Mouse (Mus musculus) NIH3T3 (cell line): Measurements from ENCODE around the gene Tmem222.

Experiments
- DNase-seq: peaks from one replicate; pipeline ENCODE4 v3.0.0-alpha.2; 2012; ENCODE audit warnings: low read depth

Tmem222 gene

DNA sequence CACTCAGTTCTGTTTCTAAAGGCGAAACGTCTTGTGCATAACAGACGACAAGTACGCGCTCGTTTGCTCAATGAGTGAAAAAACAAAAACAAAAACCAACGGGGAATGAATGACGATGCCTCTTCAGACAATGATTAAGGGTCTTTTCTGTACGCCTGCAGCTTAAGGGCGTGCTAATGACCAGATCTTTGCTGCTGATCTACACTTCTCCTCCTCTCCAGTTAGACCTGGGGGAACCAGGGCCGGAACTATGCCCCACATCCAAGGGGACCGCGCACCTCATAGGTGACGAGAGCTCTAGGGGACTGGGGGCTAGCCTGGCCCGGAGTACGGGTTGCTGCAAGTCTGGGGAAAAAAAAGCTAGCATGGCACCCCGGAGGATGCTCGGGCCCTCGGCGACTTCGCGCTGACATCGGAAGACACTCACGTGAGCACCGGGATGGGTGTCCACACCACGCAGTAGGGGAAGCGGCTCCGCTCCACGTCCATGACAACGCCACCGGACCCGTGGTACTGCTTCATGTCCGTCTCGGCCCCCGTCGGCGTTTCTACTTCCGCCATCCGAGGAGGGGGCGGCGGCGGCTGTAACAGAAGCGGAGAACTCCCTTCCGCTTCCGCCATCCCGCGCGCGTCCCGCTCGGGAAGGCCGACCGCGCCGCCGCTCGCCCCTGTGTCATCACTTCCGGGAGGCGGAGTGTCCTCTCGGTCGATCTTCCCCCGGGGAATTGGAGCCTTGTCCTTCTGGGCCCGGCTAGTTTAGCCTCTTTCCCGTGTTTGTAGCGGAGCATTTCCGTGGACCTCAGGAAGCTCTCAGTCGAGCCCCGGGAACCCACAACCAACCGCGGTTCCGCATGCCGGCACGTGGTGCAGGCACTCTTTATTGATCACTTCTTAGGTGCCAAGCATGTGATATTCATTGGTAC, at the start of gene Tmem222:
Gene Tmem222, minus strand, starts transcription at position 689 of the 923 bp plus-strand sequence.
- DNase-seq: peak; percentile 97

DNA sequence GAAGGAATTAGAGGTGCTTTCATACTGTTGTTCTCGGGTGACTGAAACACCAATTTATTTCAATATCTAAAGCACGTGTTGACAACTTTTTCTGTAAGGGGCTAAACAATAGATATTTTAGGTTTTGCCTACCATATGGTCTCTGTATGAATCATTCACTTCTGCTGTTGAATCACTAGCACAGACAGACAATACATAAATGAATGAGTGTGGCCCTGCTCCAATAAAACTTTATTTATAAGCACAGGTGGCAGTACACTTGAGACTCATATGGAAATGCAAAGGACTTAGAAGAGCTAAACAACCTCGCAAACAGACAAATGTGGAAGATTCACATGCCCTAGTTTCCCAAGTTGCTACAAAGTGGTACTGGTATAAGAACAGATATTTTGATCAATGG, 42.1 kb upstream of the Tmem222 start:
- DNase-seq: no peak

DNA sequence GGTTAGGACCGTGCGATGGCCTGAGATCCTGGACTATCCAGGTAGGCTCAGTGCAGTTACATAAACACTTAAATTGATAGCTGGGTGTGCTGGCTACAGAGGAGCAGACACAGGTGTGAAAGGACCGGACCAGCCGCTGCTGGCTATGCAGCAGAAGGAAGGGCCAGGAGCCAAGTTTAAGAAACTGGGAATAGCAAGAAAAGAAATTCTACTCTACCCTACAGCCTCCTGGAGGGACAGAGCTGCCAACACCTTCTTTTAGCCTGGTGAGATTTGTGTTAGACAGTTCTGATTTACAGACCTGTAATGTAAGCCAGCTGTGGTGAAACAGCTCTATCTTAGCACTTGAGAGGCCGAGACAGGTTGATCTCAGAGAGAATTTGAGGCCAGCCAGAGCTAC, 38.4 kb upstream of the Tmem222 start:
- peak; percentile 41 for DNase-seq

DNA sequence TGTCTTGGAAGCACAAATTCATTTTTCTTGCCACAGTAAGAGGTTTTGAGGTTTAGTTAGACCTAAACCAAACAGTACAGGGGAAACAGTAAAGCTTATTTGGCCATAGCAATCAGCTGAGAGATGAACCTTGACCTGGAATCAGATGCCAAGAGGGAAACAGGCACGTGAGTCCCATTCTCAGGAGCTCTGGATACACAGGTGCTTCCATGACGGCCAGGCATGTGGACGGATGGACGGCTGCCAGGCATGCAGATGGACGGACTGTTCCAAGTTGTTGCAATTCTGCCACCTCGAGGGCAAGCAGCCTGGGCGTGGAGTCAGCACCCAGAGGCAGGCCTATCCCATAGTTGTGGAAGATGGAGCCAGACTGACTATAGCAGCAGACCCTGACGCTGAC, 37.3 kb upstream of the Tmem222 start:
- DNase-seq: no peak

DNA sequence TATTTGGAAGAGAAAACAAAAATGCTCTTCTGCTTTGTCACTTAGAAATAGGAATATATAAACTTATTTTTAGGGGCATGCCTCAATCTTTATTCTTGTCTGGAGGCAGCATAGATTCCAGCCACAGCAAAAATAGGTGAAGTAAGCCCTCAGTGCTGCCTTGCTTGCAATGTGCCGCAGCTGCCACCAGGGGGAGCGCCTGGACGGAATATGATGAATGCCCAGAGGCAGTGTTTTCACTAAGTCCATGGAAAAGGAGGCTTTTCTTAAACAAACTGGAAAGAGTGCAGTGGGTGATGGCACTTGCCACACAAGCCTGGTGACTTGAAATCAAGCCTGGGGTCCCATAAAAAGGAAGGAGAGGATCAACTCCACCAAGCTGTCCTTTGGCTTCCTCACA, 32.4 kb upstream of the Tmem222 start:
- peak; percentile 89 for DNase-seq

DNA sequence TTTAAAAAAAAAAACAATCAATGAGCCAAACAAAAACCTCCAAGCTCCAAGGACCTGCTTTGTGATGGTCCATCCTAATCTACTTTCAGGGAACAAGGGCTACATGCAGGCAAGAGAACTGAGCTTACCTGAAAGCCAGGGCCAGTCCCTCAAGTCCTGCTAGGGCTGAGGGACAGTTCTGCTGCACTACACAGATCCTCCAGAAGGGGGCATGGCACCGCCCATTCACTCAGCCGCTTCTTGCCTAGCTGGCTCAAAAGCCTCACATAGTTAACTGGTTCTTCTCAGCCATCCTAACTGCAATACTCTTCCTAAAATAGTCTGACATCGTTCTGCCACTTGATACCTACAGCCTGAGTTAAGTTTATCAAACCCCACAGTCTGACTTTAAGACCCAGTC, 29.7 kb upstream of the Tmem222 start:
- peak; percentile 79 for DNase-seq

DNA sequence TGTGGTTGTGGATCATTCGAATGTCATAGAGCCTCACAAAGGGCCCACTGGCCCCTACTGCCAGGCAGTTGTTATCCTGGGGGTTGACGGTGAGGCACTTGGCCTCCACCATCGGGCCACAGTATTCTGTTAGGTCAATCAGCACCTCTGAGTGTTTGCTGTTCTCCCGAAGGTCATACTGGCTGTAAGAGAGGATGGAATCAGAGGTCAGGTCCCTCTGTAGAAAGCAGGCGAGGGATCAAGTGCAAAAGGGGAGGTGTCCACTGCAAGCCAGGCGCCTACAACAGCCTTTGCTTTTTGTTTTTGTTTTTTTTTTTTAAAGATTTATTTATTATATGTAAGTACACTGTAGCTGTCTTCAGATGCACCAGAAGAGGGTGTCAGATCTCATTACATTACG, 28.2 kb upstream of the Tmem222 start:
- DNase-seq: no peak

DNA sequence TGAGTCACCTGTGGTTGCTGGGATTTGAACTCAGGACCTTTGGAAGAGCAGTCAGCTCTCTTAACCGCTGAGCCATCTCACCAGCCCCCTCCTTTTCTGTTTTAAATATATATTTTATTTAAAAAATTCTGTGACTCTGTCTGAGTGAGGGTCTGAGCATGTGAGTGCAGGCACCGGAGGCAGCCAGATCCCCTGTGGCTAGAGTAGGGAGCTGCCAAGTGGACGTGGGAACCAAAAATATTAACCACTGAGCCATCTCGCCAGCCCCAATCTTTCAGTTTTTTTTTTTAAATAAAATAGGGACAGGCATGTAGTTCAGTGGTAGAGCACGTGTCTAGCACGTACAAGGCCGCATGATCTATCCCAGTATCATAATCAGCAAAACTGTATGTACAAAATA, 27.2 kb upstream of the Tmem222 start:
- no peak for DNase-seq

DNA sequence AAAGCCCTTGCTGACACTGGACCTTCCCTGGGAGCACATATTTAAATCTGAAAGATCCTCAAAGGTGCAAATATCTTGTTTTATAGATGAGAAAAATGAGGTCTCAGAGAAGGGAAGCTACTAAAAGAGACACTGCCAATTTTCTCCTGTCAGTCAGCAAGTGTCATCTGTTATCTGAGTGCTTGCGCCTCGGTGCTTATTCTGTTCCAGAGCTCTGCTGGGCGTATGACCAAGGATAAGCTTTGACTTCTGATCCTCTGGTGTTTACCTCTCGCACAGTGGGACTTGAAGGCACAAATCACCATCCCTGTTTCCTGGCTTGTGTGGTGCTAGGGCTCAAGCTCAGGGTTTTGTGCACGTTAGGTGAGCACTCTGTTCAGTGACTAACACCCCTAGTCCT, 25.1 kb upstream of the Tmem222 start:
- DNase-seq: no peak

DNA sequence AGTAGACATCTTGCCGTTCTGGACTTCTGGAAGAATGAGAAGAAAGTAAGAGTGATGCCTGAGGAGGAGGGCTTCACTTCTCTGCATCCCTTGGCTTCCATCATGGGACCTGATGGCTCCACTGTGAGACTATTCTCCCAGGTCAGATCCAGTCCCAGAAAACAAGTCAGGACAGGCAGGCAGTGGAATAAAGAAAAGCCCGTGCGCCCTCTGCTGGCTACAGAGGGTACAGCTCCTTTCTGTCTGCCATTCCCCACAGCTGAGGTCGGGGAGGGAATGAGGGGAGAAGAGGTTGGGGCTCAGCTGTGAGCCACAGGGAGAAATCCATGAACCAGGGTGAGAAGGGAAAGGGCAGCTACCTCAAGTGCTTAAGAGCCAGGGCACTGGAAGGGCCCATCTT, 24.2 kb upstream of the Tmem222 start:
- peak; percentile 75 for DNase-seq

DNA sequence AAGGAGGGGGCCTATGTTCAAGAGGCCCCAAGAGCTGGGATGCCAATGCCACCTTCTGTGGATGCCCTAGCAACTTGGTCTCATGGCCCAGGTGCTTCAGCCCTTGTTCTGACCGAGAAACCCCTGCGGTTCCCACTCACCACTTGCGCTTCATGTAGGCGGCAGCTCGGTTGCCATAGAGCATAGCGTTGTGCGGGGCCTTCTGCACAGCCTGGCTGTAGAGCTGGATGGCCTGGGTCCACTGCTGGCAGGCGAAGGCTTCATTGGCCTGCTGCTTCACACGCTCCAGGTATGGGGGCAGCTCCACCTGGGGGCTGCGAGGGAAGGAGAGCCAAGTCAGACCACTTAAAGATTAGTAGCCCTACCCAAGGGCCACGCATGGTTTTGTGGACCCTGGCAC, 22.8 kb upstream of the Tmem222 start:
- DNase-seq: no peak

DNA sequence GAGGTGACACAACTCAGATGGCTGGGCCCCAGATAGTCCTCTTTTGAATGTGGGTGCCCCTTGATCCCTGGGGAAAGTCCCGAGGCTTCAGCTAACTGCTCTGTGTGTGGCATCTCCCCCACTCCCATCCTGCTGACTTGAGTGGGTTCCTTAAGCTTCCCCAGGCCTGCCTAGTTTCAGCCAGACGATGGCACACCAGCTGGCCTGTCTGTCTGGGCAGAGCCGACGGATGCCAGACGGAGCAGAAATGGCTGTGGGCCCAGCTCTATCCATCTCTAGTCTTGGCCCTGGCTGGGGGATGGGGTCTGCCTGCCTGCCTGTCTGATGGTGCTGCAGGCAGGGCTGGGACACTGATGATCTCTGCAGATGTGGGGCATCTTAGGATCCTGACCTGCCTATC, 22.1 kb upstream of the Tmem222 start:
- DNase-seq: no peak

DNA sequence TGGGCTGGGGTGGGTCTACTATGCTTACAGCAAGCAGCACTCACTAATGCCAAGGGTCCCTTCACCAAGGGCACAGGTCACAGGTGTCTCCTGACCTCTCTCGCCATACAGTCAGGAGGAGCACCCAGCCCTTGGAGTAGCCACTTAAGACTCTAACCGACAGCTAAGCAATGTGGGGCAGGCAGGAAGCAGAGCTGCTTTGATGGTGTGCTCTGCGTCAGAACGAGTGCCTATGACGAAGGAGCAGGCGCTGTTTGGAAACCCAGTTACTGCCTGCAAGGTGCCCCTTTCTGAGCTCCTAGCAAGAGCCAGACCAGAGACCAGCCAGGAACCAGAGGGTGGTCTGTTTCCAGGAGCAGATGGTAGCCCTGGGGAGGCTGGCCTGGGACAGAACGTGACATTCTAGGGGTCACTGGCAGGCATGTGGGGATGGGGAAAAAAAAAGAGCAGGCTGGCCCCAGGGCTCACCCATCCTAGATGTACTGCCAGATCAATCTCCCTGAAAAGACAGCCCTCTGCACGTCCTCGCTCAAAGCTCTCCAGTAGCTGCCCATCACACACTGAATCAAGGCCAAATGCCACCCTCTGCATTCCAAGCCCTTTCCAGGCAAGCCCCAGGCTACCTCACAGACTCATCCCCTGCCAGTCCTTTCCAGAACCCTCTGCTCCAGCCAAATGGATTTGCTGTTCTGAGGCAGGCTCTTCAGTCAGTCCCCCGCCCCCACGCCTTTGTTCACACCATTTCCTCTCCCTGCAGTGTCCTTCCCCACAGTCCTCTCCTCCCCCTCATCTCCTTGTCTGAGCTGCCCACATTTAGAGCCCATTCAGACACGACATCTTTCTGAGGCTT, 21.1 kb upstream of the Tmem222 start:
- DNase-seq: no peak

DNA sequence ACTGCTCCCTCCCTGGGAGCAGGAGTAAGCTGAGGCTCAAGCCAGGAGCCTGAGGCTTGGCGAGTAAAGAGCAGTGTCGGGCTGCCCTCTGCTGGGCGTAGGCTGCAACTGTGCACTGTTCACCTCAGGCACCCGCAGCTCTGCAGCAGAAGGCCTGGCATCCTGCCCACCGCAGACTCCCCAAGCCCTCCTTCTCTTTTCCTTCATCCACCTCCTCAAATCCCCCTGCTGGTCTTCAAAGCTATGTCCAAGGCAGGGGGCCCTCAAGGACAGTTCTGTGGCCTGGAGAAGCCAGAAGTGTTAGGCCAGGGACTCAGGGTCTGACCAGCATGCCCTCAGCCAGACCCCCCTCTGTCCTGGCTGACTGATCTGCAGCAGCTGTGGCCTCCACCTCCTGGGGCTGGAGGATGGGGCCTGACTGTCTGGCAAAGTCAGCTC, 20.2 kb upstream of the Tmem222 start:
- peak; percentile 83 for DNase-seq

DNA sequence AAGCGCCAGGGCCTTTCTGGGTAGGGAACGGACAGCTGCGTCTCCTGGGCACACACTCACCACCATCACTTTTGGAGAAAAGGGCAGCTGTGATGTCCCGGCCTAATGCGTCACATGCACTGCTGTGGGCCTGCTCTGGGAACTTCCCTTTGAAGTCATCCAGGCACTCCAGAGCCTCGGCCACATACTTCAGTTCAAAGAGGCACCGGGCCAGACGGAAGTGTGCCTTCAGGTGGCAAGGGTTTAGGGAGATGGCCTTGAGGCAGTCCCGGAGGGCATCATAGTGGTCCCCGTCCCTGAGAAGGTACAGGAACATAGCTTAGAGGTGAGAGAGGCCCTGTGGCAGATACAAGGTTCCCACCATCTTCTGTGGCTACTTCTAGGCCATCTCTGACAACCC, 19.8 kb upstream of the Tmem222 start:
- DNase-seq: no peak

DNA sequence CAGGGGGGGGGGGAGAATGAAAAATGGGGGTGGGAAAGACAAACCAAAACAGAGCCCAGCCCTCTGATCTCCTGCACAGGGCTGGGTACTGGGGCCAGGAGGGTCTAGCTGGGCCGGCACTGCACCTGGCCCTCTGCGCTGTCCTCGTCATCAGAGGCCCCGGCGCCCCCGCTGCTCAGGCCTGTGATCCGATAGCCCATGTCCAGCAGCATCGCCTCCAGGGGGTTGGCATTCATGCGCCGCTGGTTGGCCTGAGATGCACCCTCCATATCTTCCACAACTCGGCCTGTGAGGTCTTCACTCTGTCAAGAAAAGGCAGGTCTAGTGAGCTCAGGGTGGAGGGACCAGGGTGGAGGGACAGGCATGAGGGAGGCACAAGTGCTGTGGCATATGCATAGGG, 16.5 kb upstream of the Tmem222 start:
- DNase-seq: no peak

DNA sequence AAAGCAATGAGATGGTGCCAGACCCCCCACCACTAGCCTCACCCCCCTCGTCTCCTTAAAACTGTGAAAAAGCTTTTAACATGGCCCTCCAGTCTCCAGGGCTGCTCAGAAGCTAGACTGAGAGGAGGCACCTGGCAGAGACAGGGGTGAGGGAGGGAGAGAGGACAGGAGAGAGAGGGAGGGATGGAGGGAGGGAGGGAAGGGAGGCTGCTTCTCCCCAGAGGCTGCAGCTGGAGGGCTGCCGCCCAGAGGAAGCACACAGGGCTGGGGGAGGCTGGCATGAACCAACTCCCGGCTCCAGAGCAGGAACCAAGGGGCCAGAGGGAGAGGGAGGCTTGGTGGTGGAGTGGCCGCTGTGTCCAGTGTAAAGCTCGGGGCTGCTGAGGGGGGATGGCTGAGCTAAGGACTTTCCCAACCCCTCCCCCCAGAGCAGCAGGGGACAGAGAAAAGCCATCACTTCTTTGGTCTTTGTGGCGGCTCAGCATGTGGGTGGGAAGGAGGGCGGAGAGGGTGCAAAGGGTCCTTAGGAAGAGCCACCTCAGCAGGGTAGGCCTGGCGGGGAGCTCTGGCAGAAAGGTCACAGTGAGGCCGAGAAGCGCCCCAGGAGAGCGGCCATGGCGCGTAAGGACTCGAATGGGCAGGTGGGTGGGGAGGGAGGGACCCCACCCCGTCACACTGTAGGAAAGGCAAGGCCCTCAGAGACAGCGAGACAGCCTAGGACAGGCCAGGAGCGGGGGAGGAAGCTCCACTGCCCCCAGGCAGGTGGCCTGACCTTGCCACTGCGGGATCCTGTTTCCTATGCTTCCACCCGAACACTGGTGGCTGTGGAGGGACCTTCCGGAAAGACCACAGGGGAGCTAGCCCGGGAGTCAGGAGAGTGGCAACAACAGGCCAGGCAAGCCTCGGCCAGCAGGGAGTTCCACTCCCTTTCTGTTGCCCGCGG, 15.6 kb upstream of the Tmem222 start:
- DNase-seq: no peak

DNA sequence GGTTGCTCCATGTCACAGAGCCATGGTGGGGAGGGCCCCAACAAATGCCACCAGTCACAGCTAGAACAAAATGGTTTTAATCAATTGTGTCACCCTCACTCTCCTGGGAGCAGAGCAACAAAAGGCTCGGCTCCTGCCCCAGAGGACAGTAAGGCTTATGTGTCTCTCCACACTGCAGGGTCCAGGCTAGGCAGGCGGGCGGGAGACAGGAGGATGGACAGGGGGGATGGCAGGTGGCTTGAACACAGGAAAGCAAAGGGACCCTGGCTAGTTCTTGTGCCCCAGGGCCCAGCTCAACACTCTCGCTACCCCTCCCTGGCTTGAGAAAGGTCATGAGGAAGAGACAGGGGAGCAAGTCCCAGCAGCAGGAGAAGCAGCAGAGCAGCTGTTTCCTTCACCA, 14.8 kb upstream of the Tmem222 start:
- no peak for DNase-seq

DNA sequence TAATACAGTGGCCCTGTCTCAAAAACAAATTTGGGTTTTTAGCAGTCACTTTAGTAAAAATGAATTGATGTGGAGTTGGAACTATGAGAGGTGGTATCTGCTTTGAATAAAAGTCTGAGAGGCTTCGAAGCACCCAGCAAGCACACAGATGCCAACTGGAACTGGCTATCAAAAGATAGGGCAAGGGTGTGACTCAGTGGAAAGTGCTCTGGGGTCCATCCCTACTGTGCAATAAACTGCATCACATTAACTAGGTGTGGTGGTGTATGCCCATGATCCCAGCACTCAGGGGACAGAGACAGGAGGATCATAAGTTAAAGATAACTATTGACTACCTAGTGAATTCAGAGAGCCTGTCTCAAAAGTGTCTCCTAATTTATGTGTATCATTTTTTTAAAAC, 13.7 kb upstream of the Tmem222 start:
- no peak for DNase-seq

DNA sequence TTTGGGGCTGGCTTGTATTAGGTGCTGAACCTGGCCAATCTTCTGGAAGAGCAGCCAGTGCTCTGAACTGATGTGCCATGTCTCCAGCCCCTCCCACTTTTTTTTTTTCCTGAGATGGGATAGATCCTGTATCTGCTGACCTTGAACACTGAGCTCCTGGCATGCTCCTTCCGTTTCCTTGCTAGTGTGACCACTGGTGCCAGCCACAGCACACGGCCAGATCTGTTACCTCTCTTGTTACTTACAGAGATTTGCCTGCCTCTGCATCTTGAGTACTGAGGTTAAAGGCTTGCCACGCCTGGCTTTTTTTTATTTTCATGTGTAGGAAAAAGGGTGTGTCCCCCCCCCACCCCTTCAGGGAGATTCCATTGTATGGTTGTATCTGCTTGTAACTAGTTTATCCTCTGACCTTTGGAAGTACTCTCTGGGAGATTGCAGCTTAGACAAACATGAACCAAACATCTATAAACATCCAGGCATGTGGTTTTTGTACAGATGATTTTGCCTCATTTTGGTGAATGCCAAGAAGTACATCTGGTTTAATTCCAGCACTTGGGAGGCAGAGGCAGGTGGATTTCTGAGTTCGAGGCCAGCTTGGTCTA, 9.0 kb upstream of the Tmem222 start:
- DNase-seq: no peak

DNA sequence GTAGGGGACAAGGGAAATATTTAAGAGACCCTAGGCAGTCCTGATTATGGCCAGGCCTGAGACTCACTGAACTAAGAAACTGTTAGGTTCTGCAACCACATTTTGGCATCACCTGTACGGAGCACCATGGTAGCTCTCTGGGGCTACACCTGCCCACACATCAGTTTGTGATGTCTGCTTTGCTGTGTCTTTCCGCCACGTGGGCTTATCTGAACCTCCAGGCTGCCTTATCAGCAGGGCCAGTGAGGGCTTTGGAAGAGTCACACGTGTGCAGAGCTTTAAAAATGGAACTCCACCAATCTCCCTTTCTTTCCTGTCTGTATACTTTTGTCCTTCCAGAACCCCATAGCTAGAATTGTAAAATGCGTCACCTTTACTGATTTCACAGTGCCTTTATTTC, 8.4 kb upstream of the Tmem222 start:
- DNase-seq: no peak

DNA sequence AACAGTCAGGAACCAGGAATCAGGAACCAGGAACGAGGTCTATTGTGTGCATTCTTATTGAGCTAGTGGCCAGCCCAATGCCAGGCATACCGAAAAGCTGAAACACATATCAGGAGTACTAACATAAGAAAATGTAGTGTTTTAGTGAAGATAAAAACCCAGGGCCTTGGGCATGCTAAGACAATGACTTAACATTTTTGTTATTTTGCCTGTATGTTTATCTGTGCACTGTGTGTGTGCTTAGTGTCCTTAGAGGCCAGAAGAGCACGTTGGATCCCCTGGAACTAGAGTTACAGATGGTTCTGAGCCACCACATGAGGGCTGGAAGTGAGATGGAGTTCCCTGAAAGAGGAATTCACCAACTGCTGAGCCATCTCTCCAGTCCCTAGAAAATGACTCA, 7.7 kb upstream of the Tmem222 start:
- DNase-seq: no peak
